Comparison of ENCODE assay signal across 8 mouse cellular contexts in the genomic region with DNA sequence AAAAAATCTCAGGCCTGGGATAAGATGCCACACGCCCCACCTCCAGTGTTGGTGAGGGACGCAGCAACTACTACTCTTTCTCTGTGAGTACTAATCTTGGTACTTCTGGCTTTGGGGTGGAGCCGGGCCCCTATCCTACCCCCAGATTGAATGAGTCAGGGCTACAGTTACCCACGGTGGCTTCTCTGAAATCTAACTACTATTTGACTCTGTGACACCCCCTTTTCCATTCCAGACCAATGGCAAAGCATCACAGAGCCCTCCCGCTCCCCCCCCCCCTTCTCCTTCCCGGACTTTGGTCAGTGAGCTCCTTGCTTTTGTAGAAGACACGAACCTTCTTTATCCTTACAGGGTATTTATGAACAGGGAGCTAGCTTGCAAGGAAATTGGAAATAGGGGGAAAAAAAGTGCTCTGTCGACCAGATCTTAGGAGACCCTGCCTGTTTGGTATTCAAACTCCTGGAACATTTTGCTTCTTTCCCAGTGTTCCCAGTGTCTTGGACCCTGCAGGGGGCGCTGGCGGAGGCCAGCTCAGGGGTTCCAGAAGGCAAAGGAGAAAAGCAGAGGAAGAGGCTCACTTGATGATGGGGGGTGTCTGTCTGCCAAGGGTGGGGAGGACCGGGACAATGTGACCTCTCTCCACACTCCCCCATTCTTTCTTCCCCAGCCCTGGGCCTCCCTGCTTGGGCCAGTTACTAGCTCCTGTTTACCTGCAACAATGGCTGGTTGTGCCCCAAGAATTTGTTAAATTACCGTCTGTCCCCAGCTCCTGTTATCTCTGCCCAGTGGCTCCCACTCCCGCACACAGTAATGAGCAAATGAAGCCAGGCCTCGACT. TPM values are rescaled to one million over a fixed set of nuclear protein-coding genes. Genes with fewer than 3 reads are reported as not detected.
DNase-seq lines count a peak whose midpoint lies in the region; ATAC-seq and TF ChIP-seq lines count a peak whose summit lies in the region.
"Had no signal": no experiment of that assay in that cellular context is flagged by ENCODE, and none has a peak within 500 bp of the region (broad histone marks: within the 10 kb centered on the region; RNA-seq: fewer than 3 reads in every experiment).

No protein-coding gene starts in this region.

- H3K27me3 ChIP-seq in lung, embryonic 15.5 days: peaks cover 32% of the 10 kb centered on the region
- no peaks in the 10 kb centered on the region for H3K27me3 ChIP-seq in embryonic facial prominence, embryonic 11.5 days (ENCODE audit: control insufficient read depth, insufficient read depth, low read length)
- no peaks in the 10 kb centered on the region for H3K27me3 ChIP-seq in hindbrain, postnatal 0 days (ENCODE audit: insufficient read depth, low read length)
- no peaks in the 10 kb centered on the region for H3K27me3 ChIP-seq in neural tube, embryonic 11.5 days (ENCODE audit: control insufficient read depth, insufficient read depth, low read length)

- peaks cover 34% of the 10 kb centered on the region for H3K4me1 ChIP-seq in lung, embryonic 15.5 days
- H3K4me1 ChIP-seq in lung, adult 2 months (ENCODE audit: control insufficient read depth, insufficient read depth, low read length): no peaks in the 10 kb centered on the region
- H3K4me1 ChIP-seq in embryonic facial prominence, embryonic 11.5 days (ENCODE audit: control insufficient read depth, insufficient read depth, low read length): peaks cover 32% of the 10 kb centered on the region
- H3K4me1 ChIP-seq in hindbrain, postnatal 0 days (ENCODE audit: insufficient read depth, low read length): peaks cover 48% of the 10 kb centered on the region
- H3K4me1 ChIP-seq in neural tube, embryonic 11.5 days (ENCODE audit: control insufficient read depth, insufficient read depth, low read length): peaks cover 52% of the 10 kb centered on the region

- TF ChIP-seq POLR2A in lung, adult 2 months (IDR thresholded peaks at IDR 0.05; ENCODE audit: borderline replicate concordance, extremely low read depth, low read depth, low read length): no peak

- no peak for ATAC-seq in lung, embryonic 15.5 days (ENCODE audit: borderline replicate concordance, extremely low read depth, low FRiP score, low TSS enrichment)
- ATAC-seq in embryonic facial prominence, embryonic 11.5 days (replicated peaks; ENCODE audit: insufficient number of reproducible peaks, low FRiP score, low TSS enrichment, low read depth): no peak
- 0 out of 2 replicates have a peak, but pooled peaks have one; percentile 13 for ATAC-seq in hindbrain, postnatal 0 days
- ATAC-seq in neural tube, embryonic 11.5 days (ENCODE audit: insufficient read depth, low FRiP score, low TSS enrichment): no peak

- WGBS in lung, embryonic 15.5 days: 15% methylated on average over 14 of the region's 14 CpGs
- WGBS in lung, adult 2 months: 29% methylated on average over 14 of the region's 14 CpGs
- 3% methylated on average over 14 of the region's 14 CpGs for WGBS in embryonic facial prominence, embryonic 11.5 days
- WGBS in hindbrain, postnatal 0 days: 4% methylated on average over 14 of the region's 14 CpGs
- WGBS in neural tube, embryonic 11.5 days: 5% methylated on average over 13 of the region's 14 CpGs

- no peaks in the 10 kb centered on the region for H3K9me3 ChIP-seq in lung, embryonic 15.5 days
- no peaks in the 10 kb centered on the region for H3K9me3 ChIP-seq in embryonic facial prominence, embryonic 11.5 days (replicated peaks; ENCODE audit: control insufficient read depth, low read length)
- no peaks in the 10 kb centered on the region for H3K9me3 ChIP-seq in hindbrain, postnatal 0 days (ENCODE audit: low read length)
- no peaks in the 10 kb centered on the region for H3K9me3 ChIP-seq in neural tube, embryonic 11.5 days (ENCODE audit: control insufficient read depth, low read length)

- H3K36me3 ChIP-seq in lung, embryonic 15.5 days: no peaks in the 10 kb centered on the region
- H3K36me3 ChIP-seq in embryonic facial prominence, embryonic 11.5 days (replicated peaks; ENCODE audit: control insufficient read depth, insufficient read depth, low read depth, low read length): no peaks in the 10 kb centered on the region; the same call in none of the 2 replicates
- H3K36me3 ChIP-seq in hindbrain, postnatal 0 days (ENCODE audit: insufficient read depth, low read length): no peaks in the 10 kb centered on the region
- H3K36me3 ChIP-seq in neural tube, embryonic 11.5 days (ENCODE audit: control insufficient read depth, insufficient read depth, low read length): no peaks in the 10 kb centered on the region; the same call in none of the 2 replicates

- peak overlapping the region; percentile 95; the same call in 1 of the 2 replicates for H3K9ac ChIP-seq in lung, embryonic 15.5 days
- H3K9ac ChIP-seq in embryonic facial prominence, embryonic 11.5 days (replicated peaks; ENCODE audit: low read length): peak overlapping the region; percentile 100
- peak overlapping the region; percentile 98 for H3K9ac ChIP-seq in hindbrain, postnatal 0 days (replicated peaks; ENCODE audit: low read length)
- H3K9ac ChIP-seq in neural tube, embryonic 11.5 days (ENCODE audit: low read length): peak overlapping the region; percentile 100

- no peak overlapping the region for H3K27ac ChIP-seq in lung, embryonic 15.5 days
- peak overlapping the region; percentile 92 for H3K27ac ChIP-seq in embryonic facial prominence, embryonic 11.5 days (replicated peaks; ENCODE audit: low read depth, low read length)
- H3K27ac ChIP-seq in hindbrain, postnatal 0 days: peak overlapping the region; percentile 84
- H3K27ac ChIP-seq in neural tube, embryonic 11.5 days (ENCODE audit: low read depth, low read length): peak overlapping the region; percentile 100

- no peak for DNase-seq in lung, adult 2 months
- DNase-seq in embryonic facial prominence, embryonic 11.5 days (ENCODE audit: low spot score): peak; percentile 76
- DNase-seq in hindbrain, postnatal 0 days (ENCODE audit: low spot score): peak; percentile 76
- DNase-seq in neural tube, embryonic 11.5 days (ENCODE audit: low spot score): peak; percentile 83
- DNase-seq in urinary bladder, postnatal 36 days (ENCODE audit: low spot score in 2 of 2): no peak
- DNase-seq in c-Kit-positive CD71-positive TER-119-positive erythroid progenitor cells, embryonic 14.5 days (ENCODE audit: low spot score): no peak

- peak overlapping the region; percentile 97 for H3K4me3 ChIP-seq in lung, embryonic 15.5 days
- no peak overlapping the region for H3K4me3 ChIP-seq in lung, adult 2 months (replicated peaks; ENCODE audit: extremely low read depth, low read depth, low read length)
- peak overlapping the region; percentile 100 for H3K4me3 ChIP-seq in embryonic facial prominence, embryonic 11.5 days (ENCODE audit: low read depth, low read length)
- peak overlapping the region; percentile 96 for H3K4me3 ChIP-seq in hindbrain, postnatal 0 days (ENCODE audit: low read length)
- peak overlapping the region; percentile 100 for H3K4me3 ChIP-seq in neural tube, embryonic 11.5 days (ENCODE audit: low read depth, low read length)

- H3K4me2 ChIP-seq in lung, embryonic 15.5 days: peak overlapping the region; percentile 94
- H3K4me2 ChIP-seq in embryonic facial prominence, embryonic 11.5 days (ENCODE audit: low read depth, low read length): peak overlapping the region; percentile 88
- H3K4me2 ChIP-seq in hindbrain, postnatal 0 days (ENCODE audit: low read depth, low read length): peak overlapping the region; percentile 95
- peak overlapping the region; percentile 97 for H3K4me2 ChIP-seq in neural tube, embryonic 11.5 days (ENCODE audit: low read depth)

- TF ChIP-seq CTCF in lung, adult 2 months (IDR thresholded peaks at IDR 0.05; ENCODE audit: insufficient read depth, low read length): no peak
- TF ChIP-seq CTCF in hindbrain, postnatal 0 days (IDR thresholded peaks at IDR 0.05; ENCODE audit: low read depth): peak; percentile 69

RNA-seq across cellular contexts. Expression of a gene that starts 1.9 kb away (rescaled TPM):
- 9.4 and 9.7 TPM in 2 replicates for polyA plus RNA-seq in lung, embryonic 15.5 days (2015; fragmentation: Nextera tagmentation; extraction: Ambion mirVana)
- polyA plus RNA-seq in lung, adult 2 months (2012; rRNA removed): 0.91 and 1.9 TPM in 2 replicates
- polyA plus RNA-seq in embryonic facial prominence, embryonic 11.5 days (2014; fragmentation: Nextera tagmentation; extraction: Ambion mirVana): 52.4 and 53.9 TPM in 2 replicates
- total RNA-seq in hindbrain, postnatal 0 days (2014; rRNA removed): 75.9 and 88.1 TPM in 2 replicates
- 45.1 and 46.2 TPM in 2 replicates for polyA plus RNA-seq in hindbrain, postnatal 0 days (2015; fragmentation: Nextera tagmentation; extraction: Ambion mirVana)
- polyA plus RNA-seq in neural tube, embryonic 11.5 days (2014; fragmentation: Nextera tagmentation; extraction: Ambion mirVana): 138 and 147 TPM in 2 replicates
- total RNA-seq: common myeloid progenitor, adult 5-6 weeks had no signal

RNA-seq across cellular contexts. Expression of a gene that starts 34.8 kb away (rescaled TPM):
- 4.7 and 7.0 TPM in 2 replicates for polyA plus RNA-seq in lung, embryonic 15.5 days (2015; fragmentation: Nextera tagmentation; extraction: Ambion mirVana)
- polyA plus RNA-seq in lung, adult 2 months (2012; rRNA removed): 38.0 and 46.8 TPM in 2 replicates
- not detected in 2 replicates for polyA plus RNA-seq in embryonic facial prominence, embryonic 11.5 days (2014; fragmentation: Nextera tagmentation; extraction: Ambion mirVana)
- total RNA-seq in hindbrain, postnatal 0 days (2014; rRNA removed): not detected in 2 replicates
- polyA plus RNA-seq in hindbrain, postnatal 0 days (2015; fragmentation: Nextera tagmentation; extraction: Ambion mirVana): not detected in 2 replicates
- polyA plus RNA-seq in neural tube, embryonic 11.5 days (2014; fragmentation: Nextera tagmentation; extraction: Ambion mirVana): not detected in 2 replicates
- total RNA-seq: common myeloid progenitor, adult 5-6 weeks had no signal

RNA-seq across cellular contexts. Expression of a gene that starts 53.2 kb away (rescaled TPM):
- 27.2 and 30.4 TPM in 2 replicates for polyA plus RNA-seq in lung, embryonic 15.5 days (2015; fragmentation: Nextera tagmentation; extraction: Ambion mirVana)
- 36.5 and 38.3 TPM in 2 replicates for polyA plus RNA-seq in lung, adult 2 months (2012; rRNA removed)
- 12.7 and 17.2 TPM in 2 replicates for polyA plus RNA-seq in embryonic facial prominence, embryonic 11.5 days (2014; fragmentation: Nextera tagmentation; extraction: Ambion mirVana)
- total RNA-seq in hindbrain, postnatal 0 days (2014; rRNA removed): 25.8 and 33.7 TPM in 2 replicates
- 20.2 and 21.8 TPM in 2 replicates for polyA plus RNA-seq in hindbrain, postnatal 0 days (2015; fragmentation: Nextera tagmentation; extraction: Ambion mirVana)
- polyA plus RNA-seq in neural tube, embryonic 11.5 days (2014; fragmentation: Nextera tagmentation; extraction: Ambion mirVana): 15.5 and 23.5 TPM in 2 replicates

Comparison
In these comparisons a context has a peak if more than half of its experiments do, and no peak if none do; other contexts are left out.
1. DNase-seq: peak in embryonic facial prominence, embryonic 11.5 days (single experiment), hindbrain, postnatal 0 days (single experiment) and neural tube, embryonic 11.5 days (single experiment); none in lung, adult 2 months (single experiment), urinary bladder, postnatal 36 days (0 of 2) and c-Kit-positive CD71-positive TER-119-positive erythroid progenitor cells, embryonic 14.5 days (single experiment).
2. Peak in every context shown above with its lines, with median percentiles within 50 percentile points of each other: H3K4me2 ChIP-seq and H3K9ac ChIP-seq.